Mouse (Mus musculus) thymus, adult 2 months (tissue): Measurements from ENCODE around the gene Plppr1. TPM values are rescaled to one million over a fixed set of nuclear protein-coding genes. Genes with fewer than 3 reads are reported as not detected.

Source experiments
- DNase-seq: peaks from one replicate; pipeline ENCODE4 v3.0.0; 2021
- H3K27ac ChIP-seq: fragments of 200-500 bp; 2 replicates; pipeline ENCODE4 v1.5.1; 2012; ENCODE audit warnings: low read length, control low read depth; ENCODE audit not compliant: control insufficient read depth, insufficient read depth
- H3K27me3 ChIP-seq: fragments of 200-500 bp; 2 replicates; pipeline ENCODE4 v1.6.1; 2012; ENCODE audit warnings: mild to moderate bottlenecking, low read length, moderate library complexity, mixed read lengths; ENCODE audit not compliant: control insufficient read depth, insufficient read depth
- H3K36me3 ChIP-seq: fragments of 200-500 bp; 2 replicates; pipeline ENCODE4 v1.6.1; 2012; ENCODE audit warnings: mild to moderate bottlenecking, low read length, moderate library complexity; ENCODE audit not compliant: control insufficient read depth, insufficient read depth
- H3K4me1 ChIP-seq: fragments of 200-500 bp; replicated peaks from 2 replicates; pipeline ENCODE4 v1.6.1; 2012; ENCODE audit warnings: low read length; ENCODE audit not compliant: control insufficient read depth, insufficient read depth
- H3K4me3 ChIP-seq: fragments of 200-500 bp; 2 replicates; pipeline ENCODE4 v1.5.1; 2012; ENCODE audit warnings: mild to moderate bottlenecking, low read length, control low read depth, moderate library complexity; ENCODE audit not compliant: control insufficient read depth, insufficient read depth
- CTCF ChIP-seq: fragments of 200-500 bp; IDR thresholded peaks from 2 replicates; pipeline ENCODE4 v1.5.1; 2012; ENCODE audit warnings: mild to moderate bottlenecking, control low read depth, low read length, moderate library complexity, borderline replicate concordance; ENCODE audit not compliant: control insufficient read depth, poor library complexity, insufficient read depth; ENCODE audit errors: extremely low read depth
- POLR2A ChIP-seq: fragments of 200-500 bp; IDR thresholded peaks from 2 replicates; pipeline ENCODE4 v1.6.1; 2012; ENCODE audit warnings: mild to moderate bottlenecking, low read length, control low read depth, moderate library complexity; ENCODE audit not compliant: control insufficient read depth, poor library complexity, insufficient read depth; ENCODE audit errors: extremely low read depth
- WGBS: fragments of 180-500 bp; shearing (Covaris S2); methylation state at CpG from one replicate; pipeline ENCODE4 v1.1.7; 2018; 5-methylcytosine and 5-hydroxymethylcytosine counted together
- polyA plus RNA-seq: library from polyadenylated mRNA; depleted of rRNA; stranded (reverse); fragments of >200 nt; gene quantifications from 2 replicates; pipeline ENCODE4 v1.2.3, GENCODE M21; 2012; rRNA removed

The Plppr1 gene
- polyA plus RNA-seq = 0.04 and 0.06 TPM in 2 replicates

- TF ChIP-seq CTCF (no peak), POLR2A (no peak)
- Histone ChIP-seq H3K4me3 (no peak within 1 kb of the TSS), H3K27me3 (no peaks in the 10 kb centered on the region; the same call in 1 of the 2 replicates), H3K27ac (no peak within 1 kb of the TSS), H3K36me3 (no peaks in the 10 kb centered on the region), H3K4me1 (no peaks in the 10 kb centered on the region)
- WGBS = under 1% methylated on average over 21 of the region's 21 CpGs
- no peak for DNase-seq
Measured at GRCm38 (mm10) chr4:49059021-49059401, at the start of gene Plppr1. Plppr1 (plus strand) TSS chr4:49059273.

- no peaks in the 10 kb centered on the region for H3K4me1 ChIP-seq
- no peak overlapping the region for H3K4me3 ChIP-seq
- H3K36me3 ChIP-seq = no peaks in the 10 kb centered on the region
- no peak overlapping the region for H3K27ac ChIP-seq
- DNase-seq = no peak
- no peaks in the 10 kb centered on the region for H3K27me3 ChIP-seq
- TF ChIP-seq POLR2A (no peak), CTCF (no peak)
Measured at GRCm38 (mm10) chr4:49016701-49017100, 42.4 kb upstream of the Plppr1 start.

GRCm38 (mm10) chr4:49023221-49023620 lies 35.9 kb upstream of the Plppr1 start:
- no peak for DNase-seq
- H3K4me3 ChIP-seq = no peak overlapping the region
- no peaks in the 10 kb centered on the region for H3K4me1 ChIP-seq
- WGBS = 84% methylated on average over 1 of the region's 1 CpGs
- no peaks in the 10 kb centered on the region for H3K27me3 ChIP-seq
- no peak overlapping the region for H3K27ac ChIP-seq
- H3K36me3 ChIP-seq = no peaks in the 10 kb centered on the region
- TF ChIP-seq POLR2A (no peak), CTCF (no peak)

GRCm38 (mm10) chr4:49038311-49038710 lies 20.8 kb upstream of the Plppr1 start:
- no peak for TF ChIP-seq POLR2A
- no peak for TF ChIP-seq CTCF
- H3K27me3 ChIP-seq = no peaks in the 10 kb centered on the region
- H3K4me1 ChIP-seq = no peaks in the 10 kb centered on the region
- H3K4me3 ChIP-seq = no peak overlapping the region
- H3K36me3 ChIP-seq = no peaks in the 10 kb centered on the region
- 74% methylated on average over 4 of the region's 4 CpGs for WGBS
- DNase-seq = no peak
- H3K27ac ChIP-seq = no peak overlapping the region

GRCm38 (mm10) chr4:49039854-49040253 lies 19.2 kb upstream of the Plppr1 start:
- DNase-seq = no peak
- Histone ChIP-seq H3K4me1 (no peaks in the 10 kb centered on the region), H3K36me3 (no peaks in the 10 kb centered on the region), H3K4me3 (no peak overlapping the region), H3K27me3 (no peaks in the 10 kb centered on the region), H3K27ac (no peak overlapping the region)
- TF ChIP-seq POLR2A (no peak), CTCF (no peak)
- 92% methylated on average over 3 of the region's 3 CpGs for WGBS

- 72% methylated on average over 1 of the region's 1 CpGs for WGBS
- H3K27ac ChIP-seq = no peak overlapping the region
- no peak for DNase-seq
Measured at GRCm38 (mm10) chr4:49041655-49042054, 17.4 kb upstream of the Plppr1 start.

GRCm38 (mm10) chr4:49050628-49051027 lies 8.4 kb upstream of the Plppr1 start:
- 93% methylated on average over 1 of the region's 1 CpGs for WGBS
- H3K27me3 ChIP-seq = no peaks in the 10 kb centered on the region
- TF ChIP-seq CTCF (no peak), POLR2A (no peak)
- no peak overlapping the region for H3K27ac ChIP-seq
- no peaks in the 10 kb centered on the region for H3K4me1 ChIP-seq
- no peak overlapping the region for H3K4me3 ChIP-seq
- H3K36me3 ChIP-seq = no peaks in the 10 kb centered on the region
- DNase-seq = no peak

More at GRCm38 (mm10) chr4:49041655-49042054, 17.4 kb upstream of the Plppr1 start:
- H3K27me3 ChIP-seq = no peaks in the 10 kb centered on the region
- H3K4me1 ChIP-seq = no peaks in the 10 kb centered on the region
- TF ChIP-seq POLR2A (no peak), CTCF (no peak)
- H3K36me3 ChIP-seq = no peaks in the 10 kb centered on the region
- no peak overlapping the region for H3K4me3 ChIP-seq

GRCm38 (mm10) chr4:49057916-49058315 lies 1.2 kb upstream of the Plppr1 start:
- no peak overlapping the region for H3K27ac ChIP-seq
- H3K36me3 ChIP-seq = no peaks in the 10 kb centered on the region
- H3K4me3 ChIP-seq = no peak overlapping the region
- no peaks in the 10 kb centered on the region; the same call in 1 of the 2 replicates for H3K27me3 ChIP-seq
- DNase-seq = no peak
- no peaks in the 10 kb centered on the region for H3K4me1 ChIP-seq
- TF ChIP-seq POLR2A (no peak), CTCF (no peak)
- 75% methylated on average over 2 of the region's 2 CpGs for WGBS
